Mouse (Mus musculus): ENCODE measurements around the gene Foxe3. TPM values are rescaled to one million over a fixed set of nuclear protein-coding genes. Genes with fewer than 3 reads are reported as not detected.
"Not testable (repeated sequence)": the region's sequence is repeated elsewhere in the genome, so short reads cannot be mapped to it uniquely, and the experiment has no call there.

Gene Foxe3
- polyA plus RNA-seq (2015; fragmentation: Nextera tagmentation; extraction: Ambion mirVana) = not detected in 2 replicates

DNA sequence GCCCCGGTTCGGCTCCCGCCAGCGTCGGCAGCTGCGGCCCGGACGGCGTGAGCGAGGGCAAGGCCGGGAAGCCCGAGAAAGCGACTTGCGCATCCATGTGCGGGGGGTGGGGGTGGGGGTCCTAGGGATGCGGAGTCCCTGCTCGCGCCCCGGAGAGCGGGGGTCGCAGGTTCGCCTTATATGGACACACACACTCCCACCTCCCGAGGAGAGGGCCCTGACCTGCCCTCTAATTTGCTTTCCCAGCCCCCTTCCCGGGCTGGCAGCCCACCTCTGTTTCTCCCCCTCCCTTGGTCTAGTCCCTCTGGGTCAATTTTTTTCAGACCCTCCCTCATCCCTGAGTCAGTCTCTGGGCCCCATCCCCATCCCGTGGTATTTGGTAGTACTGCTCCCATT is at the start of gene Foxe3:
TSS of gene Foxe3 (minus strand) at position 97 of the 396 bp plus-strand sequence.
- H3K9ac ChIP-seq = peak within 1 kb of the TSS; percentile 45
- no peaks in the 10 kb centered on the region for H3K9me3 ChIP-seq
- peaks cover 13% of the 10 kb centered on the region for H3K4me1 ChIP-seq
- H3K4me2 ChIP-seq (replicated peaks) = peak within 1 kb of the TSS; percentile 72
- WGBS = under 1% methylated on average over 23 of the region's 25 CpGs
- no peaks in the 10 kb centered on the region for H3K36me3 ChIP-seq
- ATAC-seq (ENCODE audit: low FRiP score, low read depth) = no peak
- peak within 1 kb of the TSS; percentile 45 for H3K4me3 ChIP-seq
- peaks cover 95% of the 10 kb centered on the region for H3K27me3 ChIP-seq
- no peak within 1 kb of the TSS for H3K27ac ChIP-seq

DNA sequence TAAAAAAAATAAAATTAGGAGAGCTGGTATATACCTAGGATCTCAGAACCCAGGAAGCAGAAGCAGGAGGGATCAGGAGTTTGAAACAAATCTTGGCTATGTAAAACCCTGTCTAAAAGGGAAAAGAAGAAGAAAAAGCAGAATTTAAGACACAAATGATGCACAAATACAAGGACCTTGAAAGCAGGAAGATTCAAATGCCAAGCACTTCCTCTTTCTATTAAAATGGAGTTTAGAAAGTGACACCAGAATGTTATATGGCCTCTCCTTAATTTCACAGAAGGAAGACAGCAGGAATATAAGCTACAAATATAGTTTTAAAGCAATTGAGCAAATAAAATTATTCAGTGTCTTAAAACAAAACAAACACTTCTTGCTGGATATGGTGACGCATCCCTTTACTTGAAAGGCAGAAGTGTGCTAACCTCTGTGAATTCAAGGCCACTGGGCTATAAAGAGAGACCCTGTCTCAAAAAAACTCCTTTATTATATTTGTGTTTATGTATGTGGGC is 47.5 kb upstream of the Foxe3 start:
- WGBS = 96% methylated on average over 1 of the region's 1 CpGs
- Histone ChIP-seq H3K36me3 (peaks cover 9% of the 10 kb centered on the region), H3K9ac (no peak overlapping the region), H3K4me2 (replicated peaks) (no peak overlapping the region), H3K4me1 (no peaks in the 10 kb centered on the region), H3K4me3 (no peak overlapping the region), H3K27ac (no peak overlapping the region), H3K27me3 (no peaks in the 10 kb centered on the region), H3K9me3 (no peaks in the 10 kb centered on the region)
- no peak for ATAC-seq (ENCODE audit: low FRiP score, low read depth)

DNA sequence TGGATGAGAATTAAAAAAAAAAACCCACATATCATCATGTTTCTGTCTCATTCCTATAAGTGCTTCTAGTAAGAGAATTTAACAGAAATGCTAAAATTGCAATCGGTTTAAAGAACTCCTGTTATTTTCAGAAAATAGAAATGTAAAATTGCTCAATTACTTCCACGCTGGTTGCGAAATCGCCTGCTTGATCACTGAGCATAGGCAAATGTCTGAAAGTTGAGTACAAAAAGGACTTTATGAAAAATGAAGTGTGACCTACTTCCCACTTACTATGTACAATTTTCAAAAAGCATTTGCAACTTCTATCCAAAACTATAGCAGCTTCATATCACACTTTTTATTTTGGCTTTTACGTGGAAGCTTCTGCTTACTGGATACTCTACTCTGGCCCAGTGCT is 44.9 kb upstream of the Foxe3 start:
- Histone ChIP-seq H3K27ac (no peak overlapping the region), H3K4me2 (replicated peaks) (no peak overlapping the region), H3K4me1 (no peaks in the 10 kb centered on the region), H3K9ac (no peak overlapping the region), H3K36me3 (peaks cover 32% of the 10 kb centered on the region), H3K9me3 (no peaks in the 10 kb centered on the region), H3K4me3 (no peak overlapping the region), H3K27me3 (no peaks in the 10 kb centered on the region)
- no peak for ATAC-seq (ENCODE audit: low FRiP score, low read depth)
- WGBS = 92% methylated on average over 5 of the region's 5 CpGs

DNA sequence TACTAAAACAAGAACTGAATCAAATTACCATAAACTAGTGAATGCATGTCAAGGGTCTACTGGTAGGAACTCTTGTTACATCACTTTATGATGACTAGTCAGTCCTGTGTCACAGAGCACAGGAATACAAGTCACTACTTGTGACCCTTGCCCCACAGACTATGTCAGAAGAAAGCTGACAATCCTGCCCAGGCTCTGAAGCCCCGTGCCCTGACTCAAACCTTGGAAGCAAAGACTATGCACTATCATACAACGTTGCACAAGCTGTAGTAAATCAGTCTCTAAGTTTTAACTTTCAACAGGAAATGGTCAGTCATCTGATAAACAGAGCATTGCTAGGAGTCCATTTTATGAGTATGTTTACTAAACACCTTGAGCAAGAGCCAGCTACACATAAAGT is 35.1 kb upstream of the Foxe3 start:
- H3K9ac ChIP-seq; H3K27me3 ChIP-seq; H3K9me3 ChIP-seq; H3K4me1 ChIP-seq; H3K27ac ChIP-seq; H3K4me3 ChIP-seq; ATAC-seq (ENCODE audit: low FRiP score, low read depth); H3K4me2 ChIP-seq (replicated peaks): not testable (repeated sequence)
- peaks cover 43% of the 10 kb centered on the region for H3K36me3 ChIP-seq
- 81% methylated on average over 2 of the region's 2 CpGs for WGBS

DNA sequence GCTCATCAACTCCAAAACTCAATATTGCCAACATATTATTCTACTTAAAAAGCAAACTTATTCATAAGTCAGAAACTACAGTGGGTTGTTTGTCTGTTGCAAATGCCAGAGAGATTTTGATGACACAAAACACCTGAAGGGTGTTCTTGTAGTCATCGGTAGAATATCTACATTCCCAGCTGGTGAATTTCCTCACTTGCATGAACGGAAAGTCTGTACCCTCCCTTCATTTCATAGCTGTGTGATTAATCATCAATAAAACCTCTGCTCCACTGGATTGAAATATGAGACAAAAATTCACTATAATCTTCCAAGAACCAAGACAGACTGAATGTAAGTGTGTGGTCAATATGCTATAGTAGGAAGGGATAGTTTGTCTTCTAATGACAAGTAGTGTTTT is 33.7 kb upstream of the Foxe3 start:
- no peak for ATAC-seq (ENCODE audit: low FRiP score, low read depth)
- no peak overlapping the region for H3K27ac ChIP-seq
- no peak overlapping the region for H3K9ac ChIP-seq
- no peaks in the 10 kb centered on the region for H3K9me3 ChIP-seq
- WGBS = 82% methylated on average over 2 of the region's 2 CpGs
- H3K4me3 ChIP-seq = no peak overlapping the region
- no peaks in the 10 kb centered on the region for H3K27me3 ChIP-seq
- H3K4me2 ChIP-seq (replicated peaks) = no peak overlapping the region
- no peaks in the 10 kb centered on the region for H3K4me1 ChIP-seq
- H3K36me3 ChIP-seq = peaks cover 31% of the 10 kb centered on the region

DNA sequence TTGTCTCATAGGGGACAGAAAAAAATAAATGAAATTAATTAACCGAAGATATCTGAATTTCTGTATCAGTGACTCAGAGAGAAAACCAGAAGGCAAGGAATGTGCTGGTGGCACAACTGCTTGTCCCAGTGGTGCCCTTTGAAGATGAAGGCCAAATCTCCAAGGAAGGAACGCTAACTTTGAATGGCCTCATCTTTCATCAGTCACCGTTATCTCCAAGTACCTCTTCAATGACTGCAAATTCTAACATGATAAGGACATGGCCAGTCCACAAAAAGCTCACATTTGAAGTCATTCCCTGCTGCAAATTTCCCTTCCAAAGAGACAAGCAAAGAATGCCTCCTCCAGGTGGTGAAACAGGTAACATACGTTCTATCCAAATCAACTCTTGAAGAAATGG is 33.0 kb upstream of the Foxe3 start:
- Histone ChIP-seq H3K27ac (no peak overlapping the region), H3K27me3 (no peaks in the 10 kb centered on the region), H3K9ac (no peak overlapping the region), H3K36me3 (peaks cover 25% of the 10 kb centered on the region), H3K4me1 (no peaks in the 10 kb centered on the region), H3K4me2 (replicated peaks) (no peak overlapping the region), H3K4me3 (no peak overlapping the region), H3K9me3 (no peaks in the 10 kb centered on the region)
- no peak for ATAC-seq (ENCODE audit: low FRiP score, low read depth)
- 91% methylated on average over 4 of the region's 4 CpGs for WGBS

DNA sequence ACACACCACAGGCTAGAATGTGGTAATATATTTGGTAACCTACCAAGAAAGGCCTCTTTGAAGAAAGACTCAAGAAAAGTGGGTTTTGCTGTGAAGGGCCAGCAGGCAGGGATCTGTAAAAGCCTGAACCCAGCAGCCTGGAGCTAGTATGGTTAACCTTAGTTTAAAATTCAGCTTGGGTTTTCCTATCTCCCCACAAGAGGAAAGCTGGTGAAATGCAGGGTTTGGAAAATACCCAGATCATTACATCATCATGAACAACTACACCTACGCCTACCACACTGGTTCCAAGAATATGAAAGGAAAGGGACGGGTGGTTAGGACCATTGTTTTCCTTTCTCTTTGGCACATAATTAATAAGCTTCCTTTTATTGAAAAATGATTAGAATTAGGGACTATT is 32.4 kb upstream of the Foxe3 start:
- WGBS = 81% methylated on average over 2 of the region's 2 CpGs
- Histone ChIP-seq H3K36me3 (peaks cover 25% of the 10 kb centered on the region), H3K4me2 (replicated peaks) (no peak overlapping the region), H3K4me1 (no peaks in the 10 kb centered on the region), H3K27ac (no peak overlapping the region), H3K9ac (no peak overlapping the region), H3K4me3 (no peak overlapping the region), H3K9me3 (no peaks in the 10 kb centered on the region), H3K27me3 (peaks cover 2% of the 10 kb centered on the region)
- ATAC-seq (ENCODE audit: low FRiP score, low read depth) = no peak

DNA sequence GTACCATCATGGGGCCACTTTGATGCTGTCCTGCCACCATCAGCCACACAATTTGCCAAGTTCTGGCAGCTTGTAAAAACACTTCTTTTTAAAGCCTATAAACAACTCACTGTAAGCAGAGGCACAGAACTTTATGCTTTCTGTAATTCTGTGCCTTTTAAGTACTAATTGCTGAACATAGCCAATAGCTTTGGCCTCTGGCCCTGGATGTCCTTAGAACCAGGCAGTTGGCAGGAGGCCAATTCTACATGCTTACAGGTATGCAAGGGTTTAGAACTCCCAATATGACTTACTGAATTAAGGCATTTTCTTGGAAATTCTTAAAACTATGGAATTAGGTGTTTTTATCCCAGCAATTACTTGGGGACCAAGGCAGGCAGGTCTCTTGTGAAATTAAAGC is 31.6 kb upstream of the Foxe3 start:
- Histone ChIP-seq H3K4me2 (replicated peaks) (no peak overlapping the region), H3K4me3 (no peak overlapping the region), H3K36me3 (peaks cover 16% of the 10 kb centered on the region), H3K27ac (no peak overlapping the region), H3K27me3 (peaks cover 5% of the 10 kb centered on the region), H3K4me1 (no peaks in the 10 kb centered on the region), H3K9me3 (no peaks in the 10 kb centered on the region), H3K9ac (no peak overlapping the region)
- ATAC-seq (ENCODE audit: low FRiP score, low read depth) = no peak

DNA sequence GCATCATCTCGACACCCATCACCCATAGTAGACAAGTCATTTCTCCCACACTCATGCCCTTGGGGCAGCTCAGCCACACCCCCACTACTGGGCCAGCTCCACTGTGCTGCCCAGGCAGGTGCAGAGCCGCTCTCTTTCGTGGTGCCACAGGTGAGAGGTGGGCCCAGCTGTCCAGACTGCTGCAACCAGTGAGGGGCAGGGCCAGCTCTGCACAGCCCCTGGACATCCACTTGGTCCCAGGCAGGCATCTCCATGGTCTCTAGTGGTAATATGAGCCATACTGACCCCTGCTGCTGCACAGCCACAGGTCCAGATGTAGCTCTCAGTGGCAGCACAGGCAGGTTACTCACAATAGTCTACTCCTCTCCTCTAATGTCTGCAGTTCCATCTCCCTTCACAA is 27.4 kb upstream of the Foxe3 start:
- Histone ChIP-seq H3K36me3 (no peaks in the 10 kb centered on the region), H3K9ac (no peak overlapping the region), H3K27me3 (peaks cover 30% of the 10 kb centered on the region), H3K4me2 (replicated peaks) (no peak overlapping the region), H3K9me3 (no peaks in the 10 kb centered on the region), H3K27ac (no peak overlapping the region), H3K4me3 (no peak overlapping the region), H3K4me1 (no peaks in the 10 kb centered on the region)
- 77% methylated on average over 3 of the region's 3 CpGs for WGBS
- ATAC-seq (ENCODE audit: low FRiP score, low read depth) = no peak

DNA sequence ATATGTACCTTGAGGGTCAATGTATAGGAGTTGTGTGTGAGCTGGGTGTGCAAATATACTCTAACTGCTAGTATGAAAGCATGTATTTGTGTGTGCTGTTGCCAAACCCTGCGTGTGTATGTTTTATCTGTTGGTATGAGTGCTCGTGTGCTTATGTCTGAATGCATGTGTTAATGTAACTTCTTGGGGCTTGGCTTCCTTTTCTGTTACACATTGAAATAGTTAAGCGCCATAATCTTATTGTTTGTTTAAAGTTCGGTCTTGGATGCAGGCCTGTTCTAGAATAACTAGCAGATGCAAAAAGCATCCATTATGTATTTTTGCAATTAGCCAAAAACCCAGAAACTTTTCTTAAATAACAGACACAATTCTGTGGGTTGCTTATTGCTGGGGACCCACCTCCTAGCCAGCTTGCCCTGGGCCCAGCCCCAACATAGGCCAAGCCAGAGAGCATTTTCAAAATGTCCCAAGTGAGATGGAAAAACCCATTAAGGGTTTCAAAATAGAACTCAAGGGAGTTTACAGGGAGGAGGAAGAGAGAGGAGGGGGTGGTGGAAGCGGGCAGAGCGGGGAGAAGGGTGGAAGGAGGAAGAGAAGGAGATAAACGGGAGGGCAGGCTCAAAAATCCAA is 22.2 kb upstream of the Foxe3 start:
- Histone ChIP-seq H3K27me3 (peaks cover 72% of the 10 kb centered on the region), H3K36me3 (no peaks in the 10 kb centered on the region), H3K4me3 (no peak overlapping the region), H3K9ac (no peak overlapping the region), H3K4me2 (replicated peaks) (no peak overlapping the region), H3K4me1 (peaks cover 3% of the 10 kb centered on the region), H3K9me3 (no peaks in the 10 kb centered on the region), H3K27ac (no peak overlapping the region)
- ATAC-seq (ENCODE audit: low FRiP score, low read depth) = no peak
- WGBS = 58% methylated on average over 7 of the region's 7 CpGs

DNA sequence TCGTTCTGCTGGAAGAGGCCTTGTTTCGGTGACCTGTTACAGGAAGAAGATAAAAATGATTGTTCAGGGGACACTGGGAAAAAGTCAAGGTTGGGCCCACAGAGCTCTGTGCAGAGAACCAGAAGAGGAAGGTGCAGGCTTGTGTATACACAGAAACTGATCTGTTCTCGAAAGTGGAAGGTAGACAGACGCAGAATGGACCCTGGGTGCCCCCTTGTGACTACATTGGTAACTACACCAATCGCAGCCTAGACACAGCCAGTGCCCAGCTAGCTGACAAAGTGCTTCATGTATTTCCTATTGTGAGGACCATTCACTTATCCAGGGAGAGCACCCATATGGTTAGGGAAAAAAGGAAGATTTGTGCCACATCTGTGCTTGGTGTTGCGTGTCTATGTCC is 21.6 kb upstream of the Foxe3 start:
- ATAC-seq (ENCODE audit: low FRiP score, low read depth) = peak; percentile 69; the same call in 1 of the 2 replicates
- WGBS = 29% methylated on average over 6 of the region's 6 CpGs
- Histone ChIP-seq H3K4me2 (replicated peaks) (no peak overlapping the region), H3K9me3 (no peaks in the 10 kb centered on the region), H3K4me3 (no peak overlapping the region), H3K27ac (no peak overlapping the region), H3K36me3 (no peaks in the 10 kb centered on the region), H3K4me1 (peaks cover 8% of the 10 kb centered on the region), H3K9ac (no peak overlapping the region), H3K27me3 (peaks cover 74% of the 10 kb centered on the region)

DNA sequence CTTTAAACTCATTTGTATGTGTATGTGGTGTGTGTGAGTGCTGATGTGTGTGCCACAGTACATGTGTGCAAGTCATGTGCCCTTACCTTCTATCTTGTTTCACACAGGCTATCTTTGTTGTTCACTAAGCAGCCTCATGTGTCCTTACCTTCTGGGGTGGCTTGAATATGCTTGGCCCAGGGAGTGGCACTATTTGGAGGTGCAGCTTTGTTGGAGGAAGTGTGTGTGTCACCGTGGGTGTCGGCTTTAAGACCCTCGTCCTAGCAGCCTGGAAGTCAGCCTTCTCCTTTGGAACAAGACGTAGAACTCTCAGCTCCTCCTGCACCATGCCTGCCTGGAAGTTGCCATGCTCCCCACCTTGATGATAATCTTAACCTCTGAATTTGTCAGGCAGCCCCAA is 20.6 kb upstream of the Foxe3 start:
- Histone ChIP-seq H3K27ac (no peak overlapping the region), H3K9ac (no peak overlapping the region), H3K27me3 (peaks cover 79% of the 10 kb centered on the region), H3K36me3 (no peaks in the 10 kb centered on the region), H3K4me3 (no peak overlapping the region), H3K4me1 (peaks cover 17% of the 10 kb centered on the region), H3K9me3 (no peaks in the 10 kb centered on the region), H3K4me2 (replicated peaks) (no peak overlapping the region)
- WGBS = 84% methylated on average over 4 of the region's 4 CpGs
- no peak for ATAC-seq (ENCODE audit: low FRiP score, low read depth)

DNA sequence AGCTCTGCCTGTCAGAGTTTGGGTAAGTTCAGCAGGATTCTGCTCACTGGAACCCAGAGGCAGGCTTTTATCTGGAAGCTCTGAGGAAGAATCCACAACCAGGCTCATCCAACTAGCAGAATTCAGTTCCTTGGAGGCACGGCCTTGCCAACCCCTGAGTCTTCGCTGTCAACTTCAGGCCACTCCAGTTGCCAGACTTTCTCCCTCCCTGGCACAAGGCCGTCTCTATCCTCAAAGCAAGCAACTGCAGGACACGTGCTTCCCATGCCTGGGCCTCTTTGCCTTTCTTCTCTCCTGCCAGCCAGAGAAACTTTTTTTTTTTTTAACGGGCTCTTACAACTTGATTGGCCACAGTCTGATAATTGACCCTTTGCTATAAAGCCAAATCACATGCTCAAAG is 19.2 kb upstream of the Foxe3 start:
- H3K4me1 ChIP-seq = peaks cover 17% of the 10 kb centered on the region
- no peak overlapping the region for H3K4me3 ChIP-seq
- ATAC-seq (ENCODE audit: low FRiP score, low read depth) = no peak
- no peaks in the 10 kb centered on the region for H3K9me3 ChIP-seq
- no peak overlapping the region for H3K9ac ChIP-seq
- no peak overlapping the region for H3K4me2 ChIP-seq (replicated peaks)
- H3K36me3 ChIP-seq = no peaks in the 10 kb centered on the region
- 24% methylated on average over 5 of the region's 5 CpGs for WGBS
- no peak overlapping the region for H3K27ac ChIP-seq
- peaks cover 82% of the 10 kb centered on the region for H3K27me3 ChIP-seq

Data from limb, embryonic 13.5 days (tissue).